Mouse (Mus musculus): ENCODE measurements around the gene Cracr2a.

DNA sequence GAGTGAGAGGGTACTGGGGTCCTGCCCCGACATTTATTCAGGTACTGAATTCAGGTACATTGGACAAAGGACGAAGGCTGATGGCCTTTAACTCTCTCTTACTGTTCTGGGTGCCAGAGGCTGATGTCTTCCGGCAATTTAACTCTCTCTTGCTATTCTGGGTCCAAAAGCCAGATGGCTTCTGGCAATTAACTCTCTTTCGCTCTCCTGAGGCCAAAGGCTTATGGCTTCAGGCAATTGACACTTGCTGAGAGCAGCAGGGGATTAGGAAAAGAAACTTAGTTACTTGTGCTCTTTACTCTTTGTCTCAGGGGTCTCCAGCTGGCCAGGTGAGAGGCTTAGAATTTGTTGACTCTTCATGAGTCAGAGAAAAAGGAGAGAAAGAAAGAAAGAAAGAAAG, 94.8 kb downstream of the Cracr2a start:
- TF ChIP-seq POLR2A (IDR thresholded peaks at IDR 0.05; ENCODE audit: low read depth, low read length) (no peak), CTCF (IDR thresholded peaks at IDR 0.05; ENCODE audit: extremely low read depth, insufficient read depth, insufficient read length, insufficient replicate concordance) (no peak)
